Mouse (Mus musculus): ENCODE data around the gene Map1a. TPM values are rescaled to one million over a fixed set of nuclear protein-coding genes. Genes with fewer than 3 reads are reported as not detected.

Map1a gene
- polyA plus RNA-seq, 1 experiment from 2014 or later: 22.5 TPM

DNA sequence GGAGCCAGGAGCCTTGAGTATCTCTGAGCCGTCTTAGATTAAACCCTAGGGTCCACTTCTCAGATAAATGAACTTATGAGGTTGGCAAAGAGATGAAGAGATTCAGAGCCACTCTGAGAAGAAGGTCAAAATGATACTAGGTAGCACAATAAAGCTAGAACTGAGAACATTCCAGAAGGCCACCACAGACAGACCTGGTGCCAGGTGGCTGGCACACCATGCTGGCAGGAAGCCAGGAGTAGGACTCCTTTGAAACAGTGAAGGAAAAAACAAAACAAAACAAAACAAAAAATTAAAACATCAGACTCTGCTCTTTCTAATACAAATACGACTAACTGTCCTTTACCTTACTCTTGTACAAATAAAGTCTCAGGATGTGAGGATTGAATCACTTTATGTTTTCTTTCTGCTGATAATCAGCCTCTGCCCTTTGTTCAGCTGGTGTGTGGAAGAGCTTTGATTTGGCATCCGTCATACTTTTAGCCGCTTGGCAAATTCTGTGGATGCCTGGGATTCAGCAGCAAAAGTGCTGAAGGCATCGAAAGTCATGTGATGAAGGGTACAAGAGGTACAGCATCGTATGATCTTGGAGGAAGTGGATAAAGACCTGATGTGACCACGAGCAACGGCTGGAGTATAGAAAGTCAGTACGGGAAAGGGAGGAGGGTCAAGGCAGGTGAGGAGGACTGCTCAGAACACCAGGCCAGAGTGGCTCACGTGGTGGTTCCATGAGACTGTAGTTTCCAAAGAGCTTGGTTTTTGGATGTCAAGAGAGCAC lies 34.5 kb downstream of the Map1a start:
- Histone ChIP-seq H3K4me3 (no peak overlapping the region), H3K27ac (no peak overlapping the region), H3K36me3 (replicated peaks) (peaks cover 11% of the 10 kb centered on the region), H3K4me1 (no peaks in the 10 kb centered on the region), H3K9ac (no peak overlapping the region), H3K27me3 (replicated peaks) (no peaks in the 10 kb centered on the region), H3K9me3 (no peaks in the 10 kb centered on the region), H3K4me2 (no peak overlapping the region)
- WGBS: 90% methylated on average over 10 of the region's 10 CpGs
- no peak for ATAC-seq (replicated peaks)

DNA sequence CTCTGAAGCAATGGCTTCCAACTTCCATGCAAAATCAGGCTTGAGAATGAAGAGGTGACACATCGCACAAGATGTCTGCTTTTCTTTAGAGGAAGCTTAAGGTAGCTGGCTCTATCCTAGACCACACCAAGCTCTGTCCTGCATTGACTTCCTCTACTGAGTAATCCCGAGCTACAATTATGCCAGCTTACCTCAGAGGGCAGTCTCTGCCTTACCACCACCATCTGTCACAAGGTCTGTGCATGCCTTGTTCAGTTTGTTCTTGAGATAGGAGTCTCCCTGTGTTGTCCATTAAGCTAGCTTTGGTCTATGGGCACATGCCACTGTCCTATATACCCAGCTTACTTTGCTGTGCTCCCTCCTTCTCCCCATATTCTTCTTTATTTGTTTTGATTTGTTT lies 40.1 kb downstream of the Map1a start:
- H3K27me3 ChIP-seq (replicated peaks): no peaks in the 10 kb centered on the region
- H3K36me3 ChIP-seq (replicated peaks): peaks cover 19% of the 10 kb centered on the region
- H3K9ac ChIP-seq: no peak overlapping the region
- H3K9me3 ChIP-seq: no peaks in the 10 kb centered on the region
- no peaks in the 10 kb centered on the region for H3K4me1 ChIP-seq
- WGBS: 90% methylated on average over 2 of the region's 2 CpGs
- H3K4me2 ChIP-seq: no peak overlapping the region
- ATAC-seq (replicated peaks): no peak
- no peak overlapping the region for H3K27ac ChIP-seq
- H3K4me3 ChIP-seq: no peak overlapping the region

DNA sequence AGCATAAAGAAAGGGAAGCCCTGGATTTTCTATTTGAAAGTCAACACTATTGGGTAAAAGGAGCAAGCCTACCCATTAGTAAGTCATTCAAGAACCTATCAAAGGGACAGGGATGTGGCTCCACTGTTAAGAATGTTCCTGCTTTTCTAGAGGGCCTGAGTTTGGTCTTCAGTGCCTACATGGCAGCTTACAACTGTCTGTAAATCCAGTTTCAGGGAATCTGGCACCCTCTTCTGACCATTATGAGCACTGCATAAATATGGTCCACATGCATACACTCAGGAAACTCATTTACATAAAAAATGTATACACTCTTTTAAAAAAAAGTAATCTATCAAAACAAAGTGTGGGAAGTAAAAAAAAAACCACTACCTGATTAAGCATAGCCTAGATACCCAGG lies 49.7 kb downstream of the Map1a start:
- no peak for ATAC-seq (replicated peaks)
- peaks cover 15% of the 10 kb centered on the region for H3K36me3 ChIP-seq (replicated peaks)

DNA sequence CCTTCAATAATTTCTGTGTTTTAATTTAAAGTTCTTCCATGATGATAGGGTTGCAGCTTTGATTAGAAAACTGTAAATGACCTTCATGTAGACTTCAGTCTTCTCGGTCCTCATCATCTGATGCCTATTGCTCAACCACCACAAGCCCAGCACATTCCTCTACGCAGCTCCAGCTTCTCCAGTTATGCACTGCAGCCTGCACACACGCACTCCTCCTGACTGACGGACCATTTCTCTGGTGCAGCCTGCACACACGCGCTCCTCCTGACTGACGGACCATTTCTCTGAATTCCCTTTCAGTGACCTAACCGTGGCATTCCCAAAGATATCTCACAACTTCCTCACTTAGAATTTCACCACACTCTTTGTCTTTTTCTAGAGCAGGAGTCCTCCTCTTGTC lies 63.8 kb downstream of the Map1a start:
- WGBS: 71% methylated on average over 8 of the region's 8 CpGs
- Histone ChIP-seq H3K9ac (no peak overlapping the region), H3K27me3 (replicated peaks) (0 out of 2 replicates have a peak, but pooled peaks cover 3% of the 10 kb centered on the region), H3K27ac (no peak overlapping the region), H3K36me3 (replicated peaks) (peaks cover 6% of the 10 kb centered on the region; the same call in 1 of the 2 replicates), H3K4me2 (no peak overlapping the region), H3K9me3 (no peaks in the 10 kb centered on the region), H3K4me1 (peaks cover 21% of the 10 kb centered on the region), H3K4me3 (no peak overlapping the region)
- no peak for ATAC-seq (replicated peaks)

More for the DNA sequence above, 49.7 kb downstream of the Map1a start:
- Histone ChIP-seq H3K4me2 (no peak overlapping the region), H3K4me1 (no peaks in the 10 kb centered on the region), H3K9ac (no peak overlapping the region), H3K27me3 (replicated peaks) (no peaks in the 10 kb centered on the region), H3K9me3 (no peaks in the 10 kb centered on the region), H3K27ac (no peak overlapping the region), H3K4me3 (no peak overlapping the region)

DNA sequence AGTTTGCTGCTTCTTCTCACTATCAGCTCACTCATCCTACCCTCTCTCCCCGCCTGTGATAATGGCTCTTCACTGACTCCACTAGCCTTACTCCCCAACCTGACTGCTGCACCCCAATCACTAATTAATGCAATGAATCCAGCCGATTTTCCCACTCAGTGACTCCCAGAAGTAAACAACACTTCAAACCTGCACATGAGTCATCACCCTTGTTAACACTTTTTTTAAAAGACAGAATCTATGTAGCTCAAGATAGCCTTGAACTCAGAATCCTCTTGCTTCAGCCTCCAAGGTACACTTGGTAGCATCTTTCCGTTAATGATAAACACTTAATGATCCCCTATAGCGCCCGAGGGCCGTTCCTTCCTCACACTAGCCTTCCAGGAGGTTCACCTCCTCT lies 65.0 kb downstream of the Map1a start:
- H3K9me3 ChIP-seq: no peaks in the 10 kb centered on the region

DNA sequence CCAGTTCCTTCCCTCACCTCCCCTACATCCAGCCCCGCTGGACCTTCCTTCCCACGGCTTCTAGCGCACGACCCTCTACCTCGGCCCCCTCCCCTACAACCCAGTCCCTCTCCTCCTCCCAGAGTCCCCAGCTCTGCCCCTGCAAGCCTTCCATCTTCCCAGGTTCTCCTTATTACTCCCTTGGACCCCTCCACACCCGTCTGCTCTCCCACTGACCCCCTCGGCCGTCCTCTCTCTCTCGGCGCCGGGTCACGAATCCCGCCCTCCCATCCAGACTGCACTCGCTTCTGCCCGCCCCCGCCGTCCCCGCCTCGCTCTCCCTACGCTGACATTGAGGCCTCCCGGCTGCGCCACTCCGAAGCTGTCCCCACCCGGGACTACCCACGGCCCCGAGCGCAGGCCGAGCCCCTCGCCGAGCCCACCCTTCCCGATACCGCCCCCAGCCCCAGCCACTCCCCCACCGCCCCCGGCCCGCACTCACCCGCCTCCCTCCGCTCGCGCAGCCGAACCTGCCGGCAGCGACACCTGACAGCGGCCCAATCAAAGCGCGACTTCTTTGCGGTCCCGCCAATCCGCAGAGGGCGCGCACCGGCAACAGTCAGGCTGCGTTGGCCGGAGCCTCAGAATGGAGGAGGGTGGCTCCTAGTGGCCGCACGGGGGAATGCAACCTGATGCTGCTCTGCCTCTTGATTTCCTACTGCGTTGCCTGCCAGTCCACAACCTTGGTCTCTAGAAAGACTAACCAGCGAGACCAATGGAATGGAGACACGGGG lies 65.6 kb downstream of the Map1a start, which contains the start of gene Ppip5k1:
Gene Ppip5k1 (minus strand): TSS at position 577 of the 773 bp plus-strand sequence.
- H3K9ac ChIP-seq: peak within 1 kb of the TSS; percentile 85
- H3K9me3 ChIP-seq: no peaks in the 10 kb centered on the region
- peaks cover 36% of the 10 kb centered on the region for H3K4me1 ChIP-seq
- H3K4me2 ChIP-seq: peak within 1 kb of the TSS; percentile 77
- H3K27me3 ChIP-seq (replicated peaks): 0 out of 2 replicates have a peak, but pooled peaks cover 3% of the 10 kb centered on the region
- peak within 1 kb of the TSS; percentile 88 for H3K27ac ChIP-seq
- peak; percentile 96 for ATAC-seq (replicated peaks)
- WGBS: under 1% methylated on average over 58 of the region's 58 CpGs
- peaks cover 1% of the 10 kb centered on the region; the same call in 1 of the 2 replicates for H3K36me3 ChIP-seq (replicated peaks)
- H3K4me3 ChIP-seq: peak within 1 kb of the TSS; percentile 67

More for the DNA sequence above, 65.0 kb downstream of the Map1a start:
- Histone ChIP-seq H3K9ac (peak overlapping the region; percentile 85), H3K36me3 (replicated peaks) (peaks cover 6% of the 10 kb centered on the region; the same call in 1 of the 2 replicates), H3K4me2 (peak overlapping the region; percentile 77), H3K27ac (peak overlapping the region; percentile 88), H3K4me3 (peak overlapping the region; percentile 67), H3K27me3 (replicated peaks) (0 out of 2 replicates have a peak, but pooled peaks cover 3% of the 10 kb centered on the region), H3K4me1 (peaks cover 33% of the 10 kb centered on the region)
- 4% methylated on average over 6 of the region's 6 CpGs for WGBS
- ATAC-seq (replicated peaks): no peak

DNA sequence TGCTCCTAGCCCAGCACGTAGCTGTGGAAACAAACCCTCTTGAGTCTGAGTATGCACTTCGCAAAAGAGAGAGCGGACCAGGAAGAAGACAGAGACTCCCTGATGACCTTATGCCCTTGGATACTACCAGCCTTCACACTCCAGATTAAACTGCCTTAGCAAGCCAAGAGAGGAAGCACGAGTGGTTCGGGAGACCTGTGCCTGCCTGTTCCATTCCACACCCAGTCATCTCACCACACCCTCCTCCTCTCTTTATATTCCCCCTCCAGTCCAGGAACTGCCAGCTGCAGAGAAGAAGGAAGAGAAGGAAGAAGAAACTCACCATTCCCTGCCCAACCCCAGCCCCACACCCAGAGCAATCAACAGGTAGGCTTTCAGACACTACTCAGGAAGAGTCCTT lies 68.1 kb downstream of the Map1a start, which contains the start of gene Ckmt1:
Gene Ckmt1 (plus strand): TSS at position 221 of the 400 bp plus-strand sequence.
- WGBS: 54% methylated on average over 5 of the region's 5 CpGs
- no peaks in the 10 kb centered on the region for H3K9me3 ChIP-seq
- peak within 1 kb of the TSS; percentile 61 for H3K4me2 ChIP-seq
- H3K27ac ChIP-seq: peak within 1 kb of the TSS; percentile 71
- peak within 1 kb of the TSS; percentile 60 for H3K9ac ChIP-seq
- peaks cover 36% of the 10 kb centered on the region for H3K4me1 ChIP-seq
- 0 out of 2 replicates have a peak, but pooled peaks cover 3% of the 10 kb centered on the region for H3K27me3 ChIP-seq (replicated peaks)
- H3K36me3 ChIP-seq (replicated peaks): no peaks in the 10 kb centered on the region
- H3K4me3 ChIP-seq: peak within 1 kb of the TSS; percentile 49
- no peak for ATAC-seq (replicated peaks)

DNA sequence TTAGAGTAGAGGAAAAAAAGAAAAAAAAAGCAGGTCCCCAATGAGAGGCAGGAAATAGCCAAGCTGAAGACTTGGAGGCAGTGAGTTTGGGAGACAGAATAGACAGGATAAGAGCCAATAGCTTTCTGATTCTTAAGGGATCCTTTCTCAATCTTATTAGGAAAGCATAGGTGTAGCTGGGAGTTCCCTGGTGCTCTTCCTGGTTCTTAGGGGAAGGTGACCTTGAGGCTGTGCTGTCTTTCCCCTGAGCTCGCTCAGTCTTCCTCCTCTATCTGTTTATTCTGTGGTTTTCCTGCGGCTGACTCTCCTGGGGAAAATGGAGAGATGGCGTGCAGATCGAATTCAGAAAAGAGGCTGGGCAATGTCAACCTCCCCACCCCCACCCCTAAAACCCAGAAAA lies 68.6 kb downstream of the Map1a start:
- peak overlapping the region; percentile 71 for H3K27ac ChIP-seq
- H3K9ac ChIP-seq: peak overlapping the region; percentile 60
- ATAC-seq (replicated peaks): no peak
- 0 out of 2 replicates have a peak, but pooled peaks cover 3% of the 10 kb centered on the region for H3K27me3 ChIP-seq (replicated peaks)
- H3K9me3 ChIP-seq: no peaks in the 10 kb centered on the region
- 3% methylated on average over 4 of the region's 4 CpGs for WGBS
- H3K4me1 ChIP-seq: peaks cover 36% of the 10 kb centered on the region
- H3K36me3 ChIP-seq (replicated peaks): no peaks in the 10 kb centered on the region
- peak overlapping the region; percentile 61 for H3K4me2 ChIP-seq
- H3K4me3 ChIP-seq: peak overlapping the region; percentile 49

DNA sequence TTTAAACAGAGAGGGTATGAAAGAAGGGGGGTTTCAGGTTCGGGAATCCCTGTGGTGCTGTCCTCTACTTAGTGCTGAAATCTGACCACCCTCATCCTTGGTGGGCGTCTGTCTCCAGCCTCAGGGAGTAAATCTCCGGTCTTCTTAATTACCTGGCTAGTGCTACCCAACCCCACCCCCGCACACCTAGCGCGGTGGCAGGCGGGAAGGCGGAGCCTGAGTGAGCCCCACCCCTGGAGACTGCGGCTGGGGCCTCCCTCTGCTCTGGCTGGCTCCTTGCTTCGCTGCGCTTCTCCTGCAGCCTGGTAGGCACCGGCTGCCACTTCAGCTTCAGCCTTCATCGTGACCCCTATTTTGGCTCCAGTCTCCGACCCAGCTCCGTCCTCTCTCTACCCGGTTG lies 69.0 kb downstream of the Map1a start:
- Histone ChIP-seq H3K4me3 (peak overlapping the region; percentile 49), H3K4me1 (peaks cover 36% of the 10 kb centered on the region), H3K4me2 (peak overlapping the region; percentile 61), H3K9ac (peak overlapping the region; percentile 60), H3K9me3 (no peaks in the 10 kb centered on the region), H3K27me3 (replicated peaks) (0 out of 2 replicates have a peak, but pooled peaks cover 3% of the 10 kb centered on the region), H3K36me3 (replicated peaks) (no peaks in the 10 kb centered on the region), H3K27ac (peak overlapping the region; percentile 71)
- under 1% methylated on average over 16 of the region's 16 CpGs for WGBS
- peak; percentile 84 for ATAC-seq (replicated peaks)

DNA sequence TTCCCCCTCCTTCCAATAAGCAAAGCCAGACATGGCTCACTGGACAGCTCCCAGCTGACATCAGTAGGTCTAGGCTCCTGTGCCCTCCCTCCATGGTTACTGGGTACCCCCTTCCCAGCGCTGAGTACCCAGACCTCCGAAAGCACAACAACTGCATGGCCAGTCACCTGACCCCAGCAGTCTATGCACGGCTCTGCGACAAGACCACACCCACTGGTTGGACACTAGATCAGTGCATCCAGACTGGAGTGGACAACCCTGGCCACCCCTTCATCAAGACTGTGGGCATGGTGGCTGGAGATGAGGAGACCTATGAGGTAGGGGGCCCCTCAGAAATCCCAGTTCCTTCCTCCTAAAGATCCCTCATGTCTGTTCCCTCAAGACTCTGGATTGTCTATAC lies 70.1 kb downstream of the Map1a start:
- 57% methylated on average over 4 of the region's 4 CpGs for WGBS
- H3K27ac ChIP-seq: 0 out of 2 replicates have a peak overlapping the region, but pooled peaks have one; percentile 71
- peaks cover 28% of the 10 kb centered on the region for H3K4me1 ChIP-seq
- H3K4me3 ChIP-seq: peak overlapping the region; percentile 49
- H3K27me3 ChIP-seq (replicated peaks): 0 out of 2 replicates have a peak, but pooled peaks cover 3% of the 10 kb centered on the region
- no peak for ATAC-seq (replicated peaks)
- no peaks in the 10 kb centered on the region for H3K36me3 ChIP-seq (replicated peaks)
- H3K4me2 ChIP-seq: peak overlapping the region; percentile 61
- H3K9ac ChIP-seq: no peak overlapping the region
- no peaks in the 10 kb centered on the region for H3K9me3 ChIP-seq
